Mouse (Mus musculus) stomach, postnatal 0 days (tissue): ENCODE data around the gene A930017K11Rik. TPM values are rescaled to one million over a fixed set of nuclear protein-coding genes. Genes with fewer than 3 reads are reported as not detected.

Experiments
- ATAC-seq: fragments of 200-750 bp; cut with Nextera tagmentation; 2 replicates; pipeline ENCODE4 v1.8.0; 2017; ENCODE audit not compliant: low FRiP score, low TSS enrichment
- DNase-seq: peaks from one replicate; pipeline ENCODE4 v3.0.0-alpha.2; 2016; ENCODE audit warnings: low spot score
- H3K27ac ChIP-seq: fragments of 300-500 bp; sonication (generic); replicated peaks from 2 replicates; pipeline ENCODE4 v1.5.1; 2014; ENCODE audit warnings: mild to moderate bottlenecking, control low read depth
- H3K27me3 ChIP-seq: fragments of 300-500 bp; sonication (generic); 2 replicates; pipeline ENCODE4 v1.6.1; 2014; ENCODE audit warnings: low read length; ENCODE audit not compliant: control insufficient read depth, insufficient read depth
- H3K36me3 ChIP-seq: fragments of 300-500 bp; sonication (generic); 2 replicates; pipeline ENCODE4 v1.6.1; 2014; ENCODE audit warnings: low read length, mixed read lengths; ENCODE audit not compliant: control insufficient read depth, insufficient read depth
- H3K4me1 ChIP-seq: fragments of 300-500 bp; sonication (generic); replicated peaks from 2 replicates; pipeline ENCODE4 v1.6.1; 2014; ENCODE audit warnings: antibody characterized with exemption; ENCODE audit not compliant: control insufficient read depth, insufficient read depth
- H3K4me2 ChIP-seq: fragments of 300-500 bp; sonication (generic); replicated peaks from 2 replicates; pipeline ENCODE4 v1.6.1; 2014; ENCODE audit warnings: low read depth, mild to moderate bottlenecking, control low read depth, moderate library complexity
- H3K4me3 ChIP-seq: fragments of 300-500 bp; sonication (generic); 2 replicates; pipeline ENCODE4 v1.5.1; 2014; ENCODE audit warnings: low read depth, low read length, control low read depth
- H3K9ac ChIP-seq: fragments of 300-500 bp; sonication (generic); 2 replicates; pipeline ENCODE4 v1.6.1; 2014; ENCODE audit warnings: mild to moderate bottlenecking, low read length, control low read depth, mixed read lengths
- H3K9me3 ChIP-seq: fragments of 300-500 bp; sonication (generic); 2 replicates; pipeline ENCODE4 v1.6.1; 2016; ENCODE audit warnings: low read length; ENCODE audit not compliant: control insufficient read depth
- CTCF ChIP-seq: IDR thresholded peaks from 2 replicates; pipeline ENCODE4 v1.5.1; 2016; ENCODE audit warnings: antibody characterized with exemption, low read depth, mild to moderate bottlenecking, moderate library complexity
- EP300 ChIP-seq: optimal IDR thresholded peaks from 2 replicates; pipeline ENCODE3; 2016; ENCODE audit warnings: antibody characterized with exemption
- WGBS: fragments of 180-500 bp; shearing (Covaris S2); extraction: QIAGEN DNeasy Blood & Tissue Kit; methylation state at CpG from one replicate; pipeline ENCODE4 v1.1.7; 2014; 5-methylcytosine and 5-hydroxymethylcytosine counted together
- polyA plus RNA-seq: library from polyadenylated mRNA; unstranded; fragments of >200 nt; fragmentation: Nextera tagmentation; extraction: Ambion mirVana; gene quantifications from 2 replicates; pipeline ENCODE4 v1.2.1, GENCODE M21; 2015

Gene A930017K11Rik
- polyA plus RNA-seq, 1 experiment from 2014 or later: not detected

DNA sequence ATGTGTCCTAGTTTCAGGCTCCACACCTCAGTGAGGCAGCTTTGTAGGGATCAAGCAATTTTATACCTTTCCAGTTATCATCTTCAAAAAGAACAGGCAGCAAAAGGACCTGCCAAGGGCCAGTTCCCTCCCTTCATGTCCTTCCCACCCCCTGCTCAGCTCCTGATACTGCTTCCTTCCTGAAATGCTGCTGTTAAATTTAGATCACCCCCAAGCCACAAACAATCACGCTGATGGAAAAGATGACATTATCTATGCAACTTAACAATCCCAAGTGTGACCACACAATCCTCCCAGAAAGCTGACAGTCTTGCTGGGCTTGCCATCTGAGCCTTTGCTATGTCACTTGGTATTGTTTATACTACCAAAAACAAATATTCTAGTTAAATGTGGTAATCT lies 38.5 kb downstream of the A930017K11Rik start:
- H3K36me3 ChIP-seq: no peaks in the 10 kb centered on the region
- TF ChIP-seq EP300: no peak
- no peak for TF ChIP-seq CTCF
- ATAC-seq (no peak), DNase-seq (no peak)
- H3K9me3 ChIP-seq: no peaks in the 10 kb centered on the region
- no peak overlapping the region for H3K4me3 ChIP-seq
- H3K4me2 ChIP-seq: no peak overlapping the region
- no peaks in the 10 kb centered on the region; the same call in none of the 2 replicates for H3K4me1 ChIP-seq
- H3K9ac ChIP-seq: no peak overlapping the region
- no peaks in the 10 kb centered on the region for H3K27me3 ChIP-seq
- 79% methylated on average over 1 of the region's 1 CpGs for WGBS
- peak overlapping the region; percentile 35; the same call in 1 of the 2 replicates for H3K27ac ChIP-seq

GRCm38 (mm10) chr17:25913186-25913876 lies 39.0 kb downstream of the A930017K11Rik start:
- ATAC-seq (no peak), DNase-seq (no peak)
- TF ChIP-seq CTCF (no peak), EP300 (no peak)
- Histone ChIP-seq H3K4me1 (no peaks in the 10 kb centered on the region; the same call in none of the 2 replicates), H3K4me2 (no peak overlapping the region), H3K27ac (peak overlapping the region; percentile 35; the same call in 1 of the 2 replicates), H3K36me3 (no peaks in the 10 kb centered on the region), H3K27me3 (no peaks in the 10 kb centered on the region), H3K4me3 (no peak overlapping the region), H3K9me3 (no peaks in the 10 kb centered on the region), H3K9ac (no peak overlapping the region)
- 81% methylated on average over 14 of the region's 14 CpGs for WGBS

GRCm38 (mm10) chr17:25911816-25912215 lies 40.5 kb downstream of the A930017K11Rik start:
- TF ChIP-seq CTCF (no peak), EP300 (no peak)
- no peak overlapping the region for H3K27ac ChIP-seq
- WGBS: 73% methylated on average over 4 of the region's 4 CpGs
- peak; percentile 45 for DNase-seq
- no peak overlapping the region for H3K9ac ChIP-seq
- H3K9me3 ChIP-seq: no peaks in the 10 kb centered on the region
- no peaks in the 10 kb centered on the region for H3K4me1 ChIP-seq
- no peaks in the 10 kb centered on the region for H3K27me3 ChIP-seq
- H3K4me3 ChIP-seq: no peak overlapping the region
- peak; percentile 63 for ATAC-seq
- H3K36me3 ChIP-seq: no peaks in the 10 kb centered on the region
- no peak overlapping the region for H3K4me2 ChIP-seq

DNA sequence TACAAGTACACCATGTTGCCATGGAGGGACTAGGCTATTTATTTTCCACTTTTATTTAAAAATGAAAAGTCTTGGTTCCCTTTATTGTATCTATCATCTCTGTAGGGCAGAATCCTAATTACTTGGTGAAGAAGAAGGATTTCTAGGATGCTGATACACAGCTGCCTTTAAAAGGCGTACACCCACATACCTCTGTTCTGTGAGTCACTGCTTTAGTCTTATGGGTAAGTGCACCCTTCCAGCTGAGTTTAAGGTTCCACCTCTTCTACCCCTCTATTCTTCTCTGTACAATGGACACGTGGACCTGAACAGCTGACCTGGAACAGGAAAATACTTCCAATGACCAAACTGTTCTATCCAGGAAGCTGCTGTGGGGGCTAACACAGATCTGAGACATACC lies 44.7 kb downstream of the A930017K11Rik start:
- no peak overlapping the region for H3K4me2 ChIP-seq
- no peaks in the 10 kb centered on the region for H3K27me3 ChIP-seq
- no peaks in the 10 kb centered on the region for H3K36me3 ChIP-seq
- no peak overlapping the region for H3K9ac ChIP-seq
- H3K27ac ChIP-seq: no peak overlapping the region
- TF ChIP-seq EP300 (no peak), CTCF (no peak)
- DNase-seq (no peak), ATAC-seq (no peak)
- H3K4me1 ChIP-seq: no peaks in the 10 kb centered on the region
- no peaks in the 10 kb centered on the region for H3K9me3 ChIP-seq
- H3K4me3 ChIP-seq: no peak overlapping the region
- WGBS: 84% methylated on average over 2 of the region's 2 CpGs

DNA sequence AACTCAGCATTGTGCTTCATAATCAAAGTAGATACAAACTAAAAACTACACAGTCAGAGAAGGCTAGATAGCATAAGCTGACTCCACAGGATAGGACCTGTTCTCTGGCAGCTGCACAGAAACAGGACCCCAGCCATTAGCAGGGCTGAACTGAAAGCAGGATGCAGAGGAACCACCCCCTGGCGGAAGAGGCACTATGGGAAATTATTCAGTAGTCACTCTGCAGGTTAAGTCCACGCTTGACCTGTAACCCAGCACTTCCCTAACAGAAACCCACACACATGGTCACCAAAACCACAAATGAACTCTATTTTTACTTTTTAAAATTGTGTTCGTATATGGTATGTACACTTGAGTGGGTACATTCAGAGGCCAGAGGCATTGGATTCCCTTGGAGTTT lies 49.3 kb downstream of the A930017K11Rik start:
- H3K36me3 ChIP-seq: no peaks in the 10 kb centered on the region

GRCm38 (mm10) chr17:25900193-25900592 lies 52.2 kb downstream of the A930017K11Rik start:
- no peaks in the 10 kb centered on the region for H3K4me1 ChIP-seq
- no peak overlapping the region for H3K9ac ChIP-seq
- no peak overlapping the region for H3K27ac ChIP-seq
- H3K27me3 ChIP-seq: no peaks in the 10 kb centered on the region
- no peak overlapping the region for H3K4me3 ChIP-seq
- DNase-seq: no peak
- ATAC-seq: no peak
- WGBS: 92% methylated on average over 1 of the region's 1 CpGs
- H3K9me3 ChIP-seq: no peaks in the 10 kb centered on the region
- TF ChIP-seq EP300 (no peak), CTCF (0 out of 2 replicates have a peak, but pooled peaks have one; percentile 10)
- no peaks in the 10 kb centered on the region for H3K36me3 ChIP-seq
- no peak overlapping the region for H3K4me2 ChIP-seq

More for the DNA sequence above, 49.3 kb downstream of the A930017K11Rik start:
- Histone ChIP-seq H3K9ac (no peak overlapping the region), H3K27me3 (no peaks in the 10 kb centered on the region), H3K4me2 (no peak overlapping the region), H3K27ac (no peak overlapping the region), H3K4me3 (no peak overlapping the region), H3K9me3 (no peaks in the 10 kb centered on the region), H3K4me1 (no peaks in the 10 kb centered on the region)
- WGBS: 90% methylated on average over 3 of the region's 3 CpGs
- no peak for DNase-seq
- no peak for TF ChIP-seq CTCF
- TF ChIP-seq EP300: no peak
- no peak for ATAC-seq

Other genes starting within 250 kb of the A930017K11Rik start
- gene Gng13, start 235.4 kb downstream of the A930017K11Rik start, polyA plus RNA-seq: 1.4 and 1.7 TPM in 2 replicates
- gene Chtf18, start 225.1 kb downstream of the A930017K11Rik start, polyA plus RNA-seq: 4.2 and 5.4 TPM in 2 replicates
- 10.3 and 10.5 TPM in 2 replicates for gene Rpusd1, start 224.9 kb downstream of the A930017K11Rik start, polyA plus RNA-seq
- gene Mslnl, start 216.5 kb downstream of the A930017K11Rik start, polyA plus RNA-seq: 0.05 and 0.10 TPM in 2 replicates
- 54.8 and 70.6 TPM in 2 replicates for gene Msln, start 198.2 kb downstream of the A930017K11Rik start, polyA plus RNA-seq
- gene Narfl, start 178.8 kb downstream of the A930017K11Rik start, polyA plus RNA-seq: 19.1 and 20.9 TPM in 2 replicates
- 37.5 and 40.2 TPM in 2 replicates for gene Haghl, start 166.9 kb downstream of the A930017K11Rik start, polyA plus RNA-seq
- 0.23 and 0.24 TPM in 2 replicates for gene Ccdc78, start 166.0 kb downstream of the A930017K11Rik start, polyA plus RNA-seq
- 91.0 and 94.7 TPM in 2 replicates for gene Fam173a, start 159.7 kb downstream of the A930017K11Rik start, polyA plus RNA-seq
- 0.65 TPM in 1 of 2 replicates, not detected in the other for gene AC134908.4, start 156.9 kb downstream of the A930017K11Rik start, polyA plus RNA-seq
- 18.7 and 19.0 TPM in 2 replicates for gene Metrn, start 155.4 kb downstream of the A930017K11Rik start, polyA plus RNA-seq
- gene Fbxl16, start 143.5 kb downstream of the A930017K11Rik start, polyA plus RNA-seq: 1.3 and 1.9 TPM in 2 replicates
- gene Wdr24, start 128.9 kb downstream of the A930017K11Rik start, polyA plus RNA-seq: 10.8 and 12.5 TPM in 2 replicates
- 29.7 and 31.5 TPM in 2 replicates for gene Jmjd8, start 123.7 kb downstream of the A930017K11Rik start, polyA plus RNA-seq
- gene Stub1, start 119.2 kb downstream of the A930017K11Rik start, polyA plus RNA-seq: 215 and 224 TPM in 2 replicates
- 3.1 and 4.3 TPM in 2 replicates for gene Rhbdl1, start 115.3 kb downstream of the A930017K11Rik start, polyA plus RNA-seq
- 1.8 and 2.3 TPM in 2 replicates for gene Gm20683, start 110.8 kb downstream of the A930017K11Rik start, polyA plus RNA-seq
- 10.7 and 13.2 TPM in 2 replicates for gene Rhot2, start 107.7 kb downstream of the A930017K11Rik start, polyA plus RNA-seq
- gene Wdr90, start 91.1 kb downstream of the A930017K11Rik start, polyA plus RNA-seq: 4.1 and 4.2 TPM in 2 replicates
- 52.4 and 59.9 TPM in 2 replicates for gene Mcrip2, start 83.8 kb downstream of the A930017K11Rik start, polyA plus RNA-seq
- 52.9 and 54.1 TPM in 2 replicates for gene Mettl26, start 77.5 kb downstream of the A930017K11Rik start, polyA plus RNA-seq
- gene Wfikkn1, start 71.7 kb downstream of the A930017K11Rik start, polyA plus RNA-seq: 0.35 and 0.38 TPM in 2 replicates
- gene Rab40c, start 32.8 kb downstream of the A930017K11Rik start, polyA plus RNA-seq: 20.2 TPM in 2 replicates
- gene Pigq, start 7.6 kb downstream of the A930017K11Rik start, polyA plus RNA-seq: 25.4 and 29.9 TPM in 2 replicates
- not detected in 2 replicates for gene Nhlrc4, start 7.6 kb downstream of the A930017K11Rik start, polyA plus RNA-seq
- 12.5 and 13.7 TPM in 2 replicates for gene Capn15, start 33.2 kb upstream of the A930017K11Rik start, polyA plus RNA-seq
- gene Rab11fip3, start 117.0 kb upstream of the A930017K11Rik start, polyA plus RNA-seq: 4.5 and 5.1 TPM in 2 replicates
- gene Decr2, start 137.8 kb upstream of the A930017K11Rik start, polyA plus RNA-seq: 65.4 and 66.3 TPM in 2 replicates
- 30.9 and 32.5 TPM in 2 replicates for gene Nme4, start 143.0 kb upstream of the A930017K11Rik start, polyA plus RNA-seq
- 16.1 and 17.5 TPM in 2 replicates for gene Tmem8, start 160.7 kb upstream of the A930017K11Rik start, polyA plus RNA-seq
- gene Mrpl28, start 170.9 kb upstream of the A930017K11Rik start, polyA plus RNA-seq: 134 and 135 TPM in 2 replicates
- gene Axin1, start 186.1 kb upstream of the A930017K11Rik start, polyA plus RNA-seq: 10.9 and 12.4 TPM in 2 replicates
- 172 and 176 TPM in 2 replicates for gene Pdia2, start 246.5 kb upstream of the A930017K11Rik start, polyA plus RNA-seq